13 mouse cellular contexts compared by ENCODE assay signal in the genomic region with DNA sequence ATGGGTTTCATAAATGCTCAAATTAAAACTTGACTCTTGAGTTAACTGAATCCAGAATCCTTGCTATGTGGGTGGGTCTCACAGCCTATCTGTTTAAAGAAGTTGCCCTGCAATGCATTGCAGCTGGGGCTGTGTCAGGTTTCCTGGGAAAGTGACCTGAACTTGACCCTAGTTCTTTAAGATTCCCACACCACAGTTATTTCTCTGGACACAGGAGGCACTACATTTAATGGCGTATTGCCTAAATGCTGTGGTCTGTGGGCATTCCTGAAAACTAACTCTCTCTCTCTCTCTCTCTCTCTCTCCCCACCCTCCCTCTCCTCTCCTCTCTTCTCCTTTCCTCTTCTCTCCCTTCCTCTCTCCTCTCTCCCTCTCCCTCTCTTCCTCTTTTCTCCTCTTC. TPM values are rescaled to one million over a fixed set of nuclear protein-coding genes. Genes with fewer than 3 reads are reported as not detected.
DNase-seq lines count a peak whose midpoint lies in the region; ATAC-seq and TF ChIP-seq lines count a peak whose summit lies in the region.
"Had no signal": no experiment of that assay in that cellular context is flagged by ENCODE, and none has a peak within 500 bp of the region (broad histone marks: within the 10 kb centered on the region; RNA-seq: fewer than 3 reads in every experiment).

No protein-coding gene starts in this region.

- peak; percentile 55 for ATAC-seq in kidney, embryonic 16.5 days (ENCODE audit: low FRiP score, low TSS enrichment)
- ATAC-seq in limb, embryonic 14.5 days (ENCODE audit: low FRiP score, low read depth): peak; percentile 68
- no peak for ATAC-seq in forebrain, embryonic 12.5 days (ENCODE audit: low FRiP score)
- ATAC-seq: intestine, embryonic 16.5 days; liver, postnatal 0 days had no signal

- DNase-seq in kidney, adult 9 months: no peak
- DNase-seq in Muller cell, postnatal 12 days (ENCODE audit: inconsistent ontology term): peak; percentile 66
- peak; percentile 24 for DNase-seq in embryo, embryonic 9.5 days (ENCODE audit: extremely low spot score)
- peak; percentile 61 for DNase-seq in limb, embryonic 14.5 days (ENCODE audit: low spot score)
- no peak for DNase-seq in ovary, postnatal 14 days (ENCODE audit: low spot score)
- no peak for DNase-seq in right cerebral cortex, postnatal 10 days (ENCODE audit: low spot score in 2 of 2)
- DNase-seq: cerebellum, adult 11-12 months; heart, postnatal 14 days; liver, postnatal 0 days; thymus, postnatal 36 days had no signal

- peak overlapping the region; percentile 44 for H3K27ac ChIP-seq in kidney, embryonic 16.5 days (ENCODE audit: low read length)
- H3K27ac ChIP-seq in limb, embryonic 14.5 days (replicated peaks; ENCODE audit: low read depth, low read length): no peak overlapping the region
- no peak overlapping the region for H3K27ac ChIP-seq in forebrain, embryonic 12.5 days

- no peak for TF ChIP-seq POLR2A in limb, embryonic 14.5 days (IDR thresholded peaks at IDR 0.05; ENCODE audit: borderline replicate concordance, extremely low read depth, insufficient read depth, insufficient read length)

- H3K4me1 ChIP-seq in kidney, embryonic 16.5 days (ENCODE audit: insufficient read depth, low read length): peaks cover 20% of the 10 kb centered on the region
- H3K4me1 ChIP-seq in limb, embryonic 14.5 days (ENCODE audit: control insufficient read depth, insufficient read depth, low read length): peaks cover 8% of the 10 kb centered on the region; the same call in 1 of the 2 replicates
- H3K4me1 ChIP-seq in forebrain, embryonic 12.5 days: 0 out of 2 replicates have a peak, but pooled peaks cover 2% of the 10 kb centered on the region

- H3K9ac ChIP-seq in kidney, embryonic 16.5 days (replicated peaks; ENCODE audit: low read length): no peak overlapping the region
- H3K9ac ChIP-seq in limb, embryonic 14.5 days (ENCODE audit: low read depth, low read length, severe bottlenecking): no peak overlapping the region
- H3K9ac ChIP-seq in forebrain, embryonic 12.5 days: no peak overlapping the region
- H3K9ac ChIP-seq: liver, postnatal 0 days had no signal

- 11% methylated on average over 1 of the region's 1 CpGs for WGBS in kidney, embryonic 16.5 days
- WGBS in limb, embryonic 14.5 days: 27% methylated on average over 1 of the region's 1 CpGs
- 64% methylated on average over 1 of the region's 1 CpGs for WGBS in forebrain, embryonic 12.5 days

- H3K4me2 ChIP-seq in kidney, embryonic 16.5 days (replicated peaks; ENCODE audit: low read depth, low read length): no peak overlapping the region
- no peak overlapping the region for H3K4me2 ChIP-seq in limb, embryonic 14.5 days (replicated peaks; ENCODE audit: low read depth, low read length, severe bottlenecking)
- H3K4me2 ChIP-seq in forebrain, embryonic 12.5 days: no peak overlapping the region

- no peaks in the 10 kb centered on the region for H3K9me3 ChIP-seq in kidney, embryonic 16.5 days (ENCODE audit: low read length)
- H3K9me3 ChIP-seq in limb, embryonic 14.5 days (ENCODE audit: control insufficient read depth, low read length): no peaks in the 10 kb centered on the region
- H3K9me3 ChIP-seq in forebrain, embryonic 12.5 days: no peaks in the 10 kb centered on the region

- H3K36me3 ChIP-seq in kidney, embryonic 16.5 days (ENCODE audit: insufficient read depth, low read length): peaks cover 5% of the 10 kb centered on the region
- peaks cover 37% of the 10 kb centered on the region for H3K36me3 ChIP-seq in limb, embryonic 14.5 days (ENCODE audit: control insufficient read depth, insufficient read depth, low read length)
- peaks cover 34% of the 10 kb centered on the region for H3K36me3 ChIP-seq in forebrain, embryonic 12.5 days (replicated peaks)

- no peak overlapping the region for H3K4me3 ChIP-seq in kidney, embryonic 16.5 days (ENCODE audit: low read length)
- H3K4me3 ChIP-seq in limb, embryonic 14.5 days (replicated peaks; ENCODE audit: low read length): no peak overlapping the region
- H3K4me3 ChIP-seq in forebrain, embryonic 12.5 days (replicated peaks): no peak overlapping the region

- H3K27me3 ChIP-seq in kidney, embryonic 16.5 days (ENCODE audit: insufficient read depth, low read length): no peaks in the 10 kb centered on the region
- H3K27me3 ChIP-seq in limb, embryonic 14.5 days (ENCODE audit: control insufficient read depth, insufficient read depth, low read length): no peaks in the 10 kb centered on the region
- no peaks in the 10 kb centered on the region for H3K27me3 ChIP-seq in forebrain, embryonic 12.5 days

RNA-seq across cellular contexts. Expression of gene Amotl1, which starts 59.2 kb away (rescaled TPM):
- 21.3 and 21.9 TPM in 2 replicates for polyA plus RNA-seq in kidney, embryonic 16.5 days (2015; fragmentation: Nextera tagmentation; extraction: Ambion mirVana)
- 53.9 and 56.2 TPM in 2 replicates for polyA plus RNA-seq in limb, embryonic 14.5 days (2012; rRNA removed)
- 47.7 and 49.7 TPM in 2 replicates for polyA plus RNA-seq in limb, embryonic 14.5 days (2014; fragmentation: Nextera tagmentation; extraction: Ambion mirVana)
- 14.1 and 14.8 TPM in 2 replicates for polyA plus RNA-seq in forebrain, embryonic 12.5 days (2016; fragmentation: Nextera tagmentation; extraction: Ambion mirVana)

Comparison
In these comparisons a context has a peak if more than half of its experiments do, and no peak if none do; other contexts are left out.
1. DNase-seq: peak in Muller cell, postnatal 12 days (single experiment), embryo, embryonic 9.5 days (single experiment) and limb, embryonic 14.5 days (single experiment); none in kidney, adult 9 months (single experiment), ovary, postnatal 14 days (single experiment) and right cerebral cortex, postnatal 10 days (0 of 2).